Comparison of ENCODE assay signal across 9 mouse cellular contexts in genomic region chr14:121865162-121865561, GRCm38 (mm10). TPM values are rescaled to one million over a fixed set of nuclear protein-coding genes. Genes with fewer than 3 reads are reported as not detected.
DNase-seq lines count a peak whose midpoint lies in the region; ATAC-seq lines count a peak whose summit lies in the region.
"Not testable (repeated sequence)": the region's sequence is repeated elsewhere in the genome, so short reads cannot be mapped to it uniquely, and the experiment has no call there.
"Had no signal": no experiment of that assay in that cellular context is flagged by ENCODE, and none has a peak within 500 bp of the region (broad histone marks: within the 10 kb centered on the region; RNA-seq: fewer than 3 reads in every experiment).

No protein-coding gene starts in this region.

- DNase-seq in MEL-GATA-1-ER (ENCODE audit: extremely low read depth, low read depth) = peak; percentile 43
- peak; percentile 50 for DNase-seq in cerebellum, adult 11-12 months
- DNase-seq in hindbrain, embryonic 14.5 days (ENCODE audit: low spot score) = peak; percentile 74
- peak; percentile 59 to 73 for DNase-seq in layer of hippocampus, postnatal 10 days (ENCODE audit: low spot score in 2 of 2)
- DNase-seq in lung, postnatal 10 days = peak; percentile 88
- DNase-seq in retina, embryonic 14.5 days (ENCODE audit: low spot score) = peak; percentile 90
- DNase-seq in thymus, postnatal 10 days (ENCODE audit: low spot score in 2 of 2) = peak; percentile 59 to 90

- not testable (repeated sequence) for H3K4me3 ChIP-seq in forebrain, embryonic 16.5 days (replicated peaks; ENCODE audit: low read length); hindbrain, embryonic 14.5 days (replicated peaks; ENCODE audit: low read length)

- not testable (repeated sequence) for H3K4me2 ChIP-seq in forebrain, embryonic 16.5 days (ENCODE audit: low read length); hindbrain, embryonic 14.5 days (replicated peaks)

- WGBS in forebrain, embryonic 16.5 days = 10% methylated on average over 2 of the region's 2 CpGs
- WGBS in hindbrain, embryonic 14.5 days = 23% methylated on average over 2 of the region's 2 CpGs

- H3K9ac ChIP-seq in forebrain, embryonic 16.5 days (replicated peaks; ENCODE audit: low read depth, low read length); hindbrain, embryonic 14.5 days: not testable (repeated sequence)

- H3K9me3 ChIP-seq in forebrain, embryonic 16.5 days (ENCODE audit: control insufficient read depth, low read length); hindbrain, embryonic 14.5 days (ENCODE audit: control insufficient read depth, low read length): not testable (repeated sequence)

- not testable (repeated sequence) for H3K27me3 ChIP-seq in forebrain, embryonic 16.5 days (replicated peaks; ENCODE audit: control insufficient read depth, insufficient read depth, low read length); hindbrain, embryonic 14.5 days (ENCODE audit: control insufficient read depth, insufficient read depth, low read length)

- 0 out of 2 replicates have a peak, but pooled peaks have one; percentile 58 for ATAC-seq in forebrain, embryonic 16.5 days
- not testable (repeated sequence) for ATAC-seq in hindbrain, embryonic 14.5 days (ENCODE audit: low FRiP score)

- H3K27ac ChIP-seq in forebrain, embryonic 16.5 days (ENCODE audit: low read length); hindbrain, embryonic 14.5 days: not testable (repeated sequence)

- H3K4me1 ChIP-seq in forebrain, embryonic 16.5 days (replicated peaks; ENCODE audit: control insufficient read depth, insufficient read depth, low read length); hindbrain, embryonic 14.5 days (replicated peaks; ENCODE audit: control insufficient read depth, insufficient read depth, low read length): not testable (repeated sequence)

- not testable (repeated sequence) for H3K36me3 ChIP-seq in forebrain, embryonic 16.5 days (ENCODE audit: control insufficient read depth, insufficient read depth); hindbrain, embryonic 14.5 days (replicated peaks; ENCODE audit: control insufficient read depth, insufficient read depth)

RNA-seq across cellular contexts. Expression of gene Ubac2, which starts 13.3 kb away (rescaled TPM):
- 51.0 and 54.4 TPM in 2 replicates for polyA plus RNA-seq in forebrain, embryonic 16.5 days (2015; fragmentation: Nextera tagmentation; extraction: Ambion mirVana)
- 49.6 and 51.2 TPM in 2 replicates for polyA plus RNA-seq in hindbrain, embryonic 14.5 days (2014; fragmentation: Nextera tagmentation; extraction: Ambion mirVana)
- total RNA-seq in layer of hippocampus, postnatal 10 days (2021) = 10 to 100 TPM; 39.1 to 39.3 TPM

RNA-seq across cellular contexts. Expression of gene Gpr18, which starts 50.4 kb away (rescaled TPM):
- 0.28 TPM in 1 of 2 replicates, not detected in the other for polyA plus RNA-seq in forebrain, embryonic 16.5 days (2015; fragmentation: Nextera tagmentation; extraction: Ambion mirVana)
- 0.40 TPM in 1 of 2 replicates, not detected in the other for polyA plus RNA-seq in hindbrain, embryonic 14.5 days (2014; fragmentation: Nextera tagmentation; extraction: Ambion mirVana)
- not detected for total RNA-seq in layer of hippocampus, postnatal 10 days (2021)
- total RNA-seq: layer of hippocampus, postnatal 25 days had no signal
